Mouse (Mus musculus): ENCODE data around the gene Unc93a2. TPM values are rescaled to one million over a fixed set of nuclear protein-coding genes. Genes with fewer than 3 reads are reported as not detected.
"Not testable (repeated sequence)": the region's sequence is repeated elsewhere in the genome, so short reads cannot be mapped to it uniquely, and the experiment has no call there.

Gene Unc93a2
- polyA plus RNA-seq (2014; fragmentation: Nextera tagmentation; extraction: Ambion mirVana) = not detected in 2 replicates

DNA sequence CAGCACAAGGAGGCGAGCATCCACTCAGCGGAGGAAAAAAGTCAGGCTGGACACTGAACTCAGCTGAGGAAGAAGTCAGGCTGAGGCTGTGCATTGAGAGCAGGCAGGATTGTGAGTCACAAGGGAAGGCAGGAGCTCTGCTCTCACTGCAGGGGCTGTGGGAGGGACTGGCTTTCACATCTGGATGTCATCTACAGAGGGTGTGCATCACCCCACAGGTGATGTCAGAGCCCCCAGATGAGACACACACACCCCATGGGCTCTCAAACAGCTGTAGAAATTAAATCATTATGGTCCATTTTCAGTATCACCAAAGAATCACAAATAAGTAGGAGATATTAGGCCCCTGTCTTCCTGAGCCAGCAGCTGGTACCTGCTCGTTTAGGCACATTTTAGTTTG is at the start of gene Unc93a2:
Gene Unc93a2 (minus strand): TSS at position 101 of the 400 bp plus-strand sequence.
- not testable (repeated sequence) for H3K36me3 ChIP-seq (ENCODE audit: control insufficient read depth, insufficient read depth, low read length); H3K27me3 ChIP-seq (ENCODE audit: control insufficient read depth, insufficient read depth, low read length); ATAC-seq (replicated peaks; ENCODE audit: insufficient number of reproducible peaks, low FRiP score, low TSS enrichment); H3K27ac ChIP-seq (ENCODE audit: low read depth, low read length); H3K4me3 ChIP-seq (ENCODE audit: low read depth, low read length); H3K9ac ChIP-seq (ENCODE audit: low read depth, low read length); H3K4me2 ChIP-seq; H3K4me1 ChIP-seq (ENCODE audit: control insufficient read depth, insufficient read depth, low read length); H3K9me3 ChIP-seq (replicated peaks; ENCODE audit: control insufficient read depth, low read length)
- WGBS (ENCODE audit: insufficient replicate concordance) = 74% methylated on average over 3 of the region's 3 CpGs

DNA sequence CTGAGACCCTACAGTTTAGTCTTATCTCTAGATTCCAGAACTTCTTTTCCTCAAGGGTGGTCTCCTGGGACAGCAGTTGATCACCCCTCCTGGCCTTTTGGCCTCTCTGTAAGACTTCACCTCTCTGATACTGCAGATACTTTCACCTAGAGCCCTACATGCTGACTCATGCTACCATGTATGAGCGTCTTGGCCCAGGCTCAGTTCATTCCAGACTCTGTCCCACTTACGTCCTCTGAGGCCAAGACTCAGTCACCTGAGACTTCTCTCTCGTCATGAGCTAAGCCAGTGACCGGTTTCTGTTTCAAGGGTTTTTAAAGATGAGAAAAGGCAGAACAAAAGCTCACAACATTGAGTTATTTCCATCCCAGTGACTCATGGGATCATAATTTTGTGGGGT is 48.9 kb upstream of the Unc93a2 start:
- H3K4me3 ChIP-seq (ENCODE audit: low read depth, low read length); H3K9ac ChIP-seq (ENCODE audit: low read depth, low read length); H3K27ac ChIP-seq (ENCODE audit: low read depth, low read length); ATAC-seq (replicated peaks; ENCODE audit: insufficient number of reproducible peaks, low FRiP score, low TSS enrichment); H3K4me2 ChIP-seq; H3K36me3 ChIP-seq (ENCODE audit: control insufficient read depth, insufficient read depth, low read length); H3K27me3 ChIP-seq (ENCODE audit: control insufficient read depth, insufficient read depth, low read length); H3K4me1 ChIP-seq (ENCODE audit: control insufficient read depth, insufficient read depth, low read length); H3K9me3 ChIP-seq (replicated peaks; ENCODE audit: control insufficient read depth, low read length): not testable (repeated sequence)
- 76% methylated on average over 4 of the region's 4 CpGs for WGBS (ENCODE audit: insufficient replicate concordance)

DNA sequence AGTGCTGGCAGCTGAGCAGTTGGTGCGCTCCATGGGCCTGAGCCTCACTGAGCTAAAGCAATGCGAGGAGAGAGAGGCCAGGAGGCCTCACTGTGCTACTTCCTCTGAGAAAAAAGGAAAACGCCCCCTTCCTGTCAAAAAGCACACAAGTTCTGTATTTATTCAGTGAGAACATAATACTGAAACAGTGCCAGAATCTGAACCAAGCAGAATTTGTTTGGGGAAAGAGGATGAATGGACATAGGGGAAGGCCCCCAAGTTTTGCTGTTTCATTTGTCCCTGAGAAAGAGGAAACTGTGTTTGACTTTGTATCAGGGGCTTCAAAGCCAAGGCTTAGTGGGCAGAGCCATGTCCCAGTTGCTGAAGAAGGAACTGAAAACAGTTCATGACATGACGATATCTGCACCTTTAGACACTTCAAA is 45.0 kb upstream of the Unc93a2 start:
- not testable (repeated sequence) for H3K9me3 ChIP-seq (replicated peaks; ENCODE audit: control insufficient read depth, low read length); H3K36me3 ChIP-seq (ENCODE audit: control insufficient read depth, insufficient read depth, low read length); H3K4me3 ChIP-seq (ENCODE audit: low read depth, low read length); H3K9ac ChIP-seq (ENCODE audit: low read depth, low read length); ATAC-seq (replicated peaks; ENCODE audit: insufficient number of reproducible peaks, low FRiP score, low TSS enrichment); H3K27me3 ChIP-seq (ENCODE audit: control insufficient read depth, insufficient read depth, low read length); H3K27ac ChIP-seq (ENCODE audit: low read depth, low read length); H3K4me2 ChIP-seq; H3K4me1 ChIP-seq (ENCODE audit: control insufficient read depth, insufficient read depth, low read length)
- 59% methylated on average over 4 of the region's 4 CpGs for WGBS (ENCODE audit: insufficient replicate concordance)

DNA sequence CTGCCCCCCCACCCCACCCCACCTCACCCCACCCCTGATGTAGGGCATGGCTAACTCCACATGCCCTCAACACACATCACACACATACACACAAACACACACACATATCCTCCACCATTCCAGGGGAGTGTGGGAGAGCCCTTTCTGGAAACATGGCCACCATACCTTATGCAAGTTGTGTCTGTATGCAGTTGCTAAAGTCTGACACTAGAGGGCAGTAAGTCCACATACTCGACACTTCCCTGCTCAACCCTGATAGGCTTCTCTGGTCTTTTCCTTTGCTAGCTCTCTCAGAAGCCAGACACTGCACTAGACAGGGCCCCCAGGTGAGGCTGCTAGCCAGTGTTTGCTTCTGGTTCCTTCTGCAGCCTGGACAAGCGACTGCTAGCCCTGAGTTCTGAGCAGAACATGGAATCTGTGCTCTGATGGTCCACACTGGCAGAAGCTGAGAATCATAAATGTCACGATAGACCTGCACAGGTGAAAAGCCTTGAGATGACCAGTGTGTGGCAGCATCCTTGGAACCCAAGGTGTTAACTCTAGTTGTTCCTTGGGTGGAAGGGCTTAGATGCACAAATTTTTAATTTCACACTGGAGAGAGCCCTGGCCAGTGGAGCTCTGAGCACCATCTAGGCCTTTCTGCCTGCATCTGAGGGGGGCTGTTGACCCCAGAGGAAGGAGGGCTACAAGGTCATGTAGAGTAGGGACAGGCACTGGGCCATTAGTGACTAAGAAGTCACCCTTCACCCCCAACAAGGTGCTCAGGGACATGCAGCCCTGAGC is 35.1 kb upstream of the Unc93a2 start:
- H3K36me3 ChIP-seq (ENCODE audit: control insufficient read depth, insufficient read depth, low read length); H3K9ac ChIP-seq (ENCODE audit: low read depth, low read length); H3K4me1 ChIP-seq (ENCODE audit: control insufficient read depth, insufficient read depth, low read length); H3K9me3 ChIP-seq (replicated peaks; ENCODE audit: control insufficient read depth, low read length); H3K4me2 ChIP-seq; H3K27me3 ChIP-seq (ENCODE audit: control insufficient read depth, insufficient read depth, low read length); H3K27ac ChIP-seq (ENCODE audit: low read depth, low read length); H3K4me3 ChIP-seq (ENCODE audit: low read depth, low read length): not testable (repeated sequence)
- 0 out of 2 replicates have a peak, but pooled peaks have one; percentile 49 for ATAC-seq (replicated peaks; ENCODE audit: insufficient number of reproducible peaks, low FRiP score, low TSS enrichment)
- WGBS (ENCODE audit: insufficient replicate concordance) = 27% methylated on average over 3 of the region's 3 CpGs

DNA sequence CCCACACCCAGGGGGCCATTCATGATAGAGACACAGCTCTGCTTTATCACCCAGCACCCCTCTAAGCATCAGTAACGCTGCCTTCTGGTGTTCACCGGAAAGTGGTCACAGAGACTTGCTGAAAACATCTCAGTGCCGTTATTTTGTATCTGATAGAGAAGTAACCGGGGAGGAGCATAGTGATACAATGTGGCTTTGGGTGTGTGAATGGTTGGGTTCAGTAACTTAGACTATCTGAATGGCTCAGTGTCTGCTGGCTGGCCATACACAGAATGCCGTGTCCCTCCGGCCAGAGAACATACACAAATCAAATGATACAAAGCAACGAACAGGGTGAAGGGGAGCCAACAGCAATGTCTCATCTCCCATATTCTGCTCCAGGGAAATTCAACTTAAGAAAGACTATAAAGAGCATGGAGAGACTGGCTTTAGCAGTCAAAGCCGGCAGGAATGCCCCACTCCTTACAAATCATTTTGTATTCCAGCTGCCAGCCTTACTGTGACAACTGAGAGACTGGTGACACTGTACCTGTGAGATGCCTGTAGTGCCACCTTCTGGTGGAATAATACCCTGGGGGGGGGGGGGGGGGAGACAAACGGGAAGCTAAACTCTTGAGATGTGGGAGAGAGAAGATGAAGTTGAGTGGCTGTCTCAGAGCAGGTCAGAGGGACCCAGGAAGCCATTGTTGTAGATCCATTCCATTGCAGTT is 29.5 kb upstream of the Unc93a2 start:
- H3K36me3 ChIP-seq (ENCODE audit: control insufficient read depth, insufficient read depth, low read length); H3K27me3 ChIP-seq (ENCODE audit: control insufficient read depth, insufficient read depth, low read length); ATAC-seq (replicated peaks; ENCODE audit: insufficient number of reproducible peaks, low FRiP score, low TSS enrichment); H3K9ac ChIP-seq (ENCODE audit: low read depth, low read length); H3K27ac ChIP-seq (ENCODE audit: low read depth, low read length); H3K4me3 ChIP-seq (ENCODE audit: low read depth, low read length); H3K4me2 ChIP-seq; H3K4me1 ChIP-seq (ENCODE audit: control insufficient read depth, insufficient read depth, low read length); H3K9me3 ChIP-seq (replicated peaks; ENCODE audit: control insufficient read depth, low read length): not testable (repeated sequence)
- WGBS (ENCODE audit: insufficient replicate concordance) = 90% methylated on average over 7 of the region's 9 CpGs

DNA sequence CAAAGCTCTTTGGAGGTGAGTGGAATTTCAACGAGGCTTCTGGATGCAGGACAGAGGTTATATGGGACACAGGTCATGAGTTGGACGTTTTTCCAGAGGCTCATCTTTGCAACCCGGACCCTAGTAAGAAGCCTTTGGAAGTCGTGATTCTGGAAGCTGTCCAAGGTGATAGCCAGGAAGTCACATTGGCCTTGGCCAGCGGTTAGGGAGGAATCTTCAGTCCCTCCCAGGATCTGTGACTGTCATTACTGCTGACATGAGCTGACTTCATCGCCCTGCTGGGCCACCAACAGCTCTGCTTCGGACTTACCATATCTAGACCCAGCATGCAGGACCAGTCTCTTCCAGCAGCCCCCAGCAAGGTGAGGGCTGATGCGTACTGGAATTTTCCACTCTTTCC is 28.1 kb upstream of the Unc93a2 start:
- 64% methylated on average over 8 of the region's 8 CpGs for WGBS (ENCODE audit: insufficient replicate concordance)
- not testable (repeated sequence) for H3K27ac ChIP-seq (ENCODE audit: low read depth, low read length); H3K4me2 ChIP-seq; H3K36me3 ChIP-seq (ENCODE audit: control insufficient read depth, insufficient read depth, low read length); H3K4me1 ChIP-seq (ENCODE audit: control insufficient read depth, insufficient read depth, low read length); ATAC-seq (replicated peaks; ENCODE audit: insufficient number of reproducible peaks, low FRiP score, low TSS enrichment); H3K27me3 ChIP-seq (ENCODE audit: control insufficient read depth, insufficient read depth, low read length); H3K9ac ChIP-seq (ENCODE audit: low read depth, low read length); H3K4me3 ChIP-seq (ENCODE audit: low read depth, low read length); H3K9me3 ChIP-seq (replicated peaks; ENCODE audit: control insufficient read depth, low read length)

DNA sequence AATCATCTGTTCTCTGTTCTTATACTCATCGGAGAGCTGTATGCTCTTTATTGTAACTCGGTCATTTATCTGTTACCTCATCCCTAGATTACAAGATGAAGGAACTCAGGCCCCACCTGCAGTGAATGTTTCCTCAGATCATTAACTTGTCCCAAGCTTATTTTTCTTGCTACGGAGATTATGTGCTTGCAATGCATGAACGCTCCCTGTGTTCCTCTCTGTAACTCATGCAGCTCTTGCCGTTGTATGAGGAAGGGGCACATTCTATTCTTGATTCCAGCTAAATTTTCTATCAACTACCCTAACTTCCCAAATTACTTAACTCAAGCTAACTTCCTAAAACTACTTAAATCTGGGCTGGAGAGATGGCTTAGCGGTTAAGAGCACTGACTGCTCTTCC is 14.5 kb upstream of the Unc93a2 start:
- H3K4me3 ChIP-seq (ENCODE audit: low read depth, low read length); H3K4me1 ChIP-seq (ENCODE audit: control insufficient read depth, insufficient read depth, low read length); H3K9ac ChIP-seq (ENCODE audit: low read depth, low read length); H3K36me3 ChIP-seq (ENCODE audit: control insufficient read depth, insufficient read depth, low read length); ATAC-seq (replicated peaks; ENCODE audit: insufficient number of reproducible peaks, low FRiP score, low TSS enrichment); H3K9me3 ChIP-seq (replicated peaks; ENCODE audit: control insufficient read depth, low read length); H3K4me2 ChIP-seq; H3K27me3 ChIP-seq (ENCODE audit: control insufficient read depth, insufficient read depth, low read length); H3K27ac ChIP-seq (ENCODE audit: low read depth, low read length): not testable (repeated sequence)
- 82% methylated on average over 6 of the region's 6 CpGs for WGBS (ENCODE audit: insufficient replicate concordance)

DNA sequence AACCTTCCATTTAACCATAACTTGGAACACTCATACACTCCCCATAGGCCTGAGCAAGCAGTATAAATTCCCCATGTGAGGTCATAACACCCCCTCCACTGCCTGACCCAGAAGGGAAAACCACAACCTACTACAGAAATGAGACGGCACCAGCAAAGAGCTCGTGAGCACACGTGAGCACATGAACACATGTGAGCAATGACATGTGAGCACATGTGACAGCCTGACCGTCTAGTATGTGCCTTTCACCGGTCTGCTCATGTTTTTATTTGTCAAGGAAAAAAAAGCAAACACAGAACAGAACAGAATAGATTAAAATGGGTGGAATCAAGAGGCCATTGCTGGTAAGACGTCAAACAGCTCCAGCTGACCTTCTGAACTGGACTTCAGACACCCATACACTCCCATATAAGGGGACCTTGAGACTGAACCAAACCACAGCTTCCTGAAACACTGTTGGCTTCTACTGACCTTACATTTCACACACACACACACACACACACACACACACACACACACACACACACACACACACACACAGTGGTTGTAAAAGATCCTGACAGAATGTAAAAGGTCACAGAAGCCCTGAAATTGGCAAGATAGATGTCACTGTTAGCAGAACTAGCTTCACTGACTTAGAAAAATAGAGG is 13.1 kb upstream of the Unc93a2 start:
- H3K9me3 ChIP-seq (replicated peaks; ENCODE audit: control insufficient read depth, low read length); H3K4me1 ChIP-seq (ENCODE audit: control insufficient read depth, insufficient read depth, low read length); H3K36me3 ChIP-seq (ENCODE audit: control insufficient read depth, insufficient read depth, low read length); H3K27me3 ChIP-seq (ENCODE audit: control insufficient read depth, insufficient read depth, low read length); H3K9ac ChIP-seq (ENCODE audit: low read depth, low read length); H3K4me3 ChIP-seq (ENCODE audit: low read depth, low read length); H3K27ac ChIP-seq (ENCODE audit: low read depth, low read length); H3K4me2 ChIP-seq; ATAC-seq (replicated peaks; ENCODE audit: insufficient number of reproducible peaks, low FRiP score, low TSS enrichment): not testable (repeated sequence)
- 76% methylated on average over 6 of the region's 6 CpGs for WGBS (ENCODE audit: insufficient replicate concordance)

All from heart, embryonic 11.5 days (tissue).